Mouse (Mus musculus): ENCODE results near the gene Nectin2. TPM values are rescaled to one million over a fixed set of nuclear protein-coding genes. Genes with fewer than 3 reads are reported as not detected.
"Not testable (repeated sequence)": the region's sequence is repeated elsewhere in the genome, so short reads cannot be mapped to it uniquely, and the experiment has no call there.

The Nectin2 gene
- 52.5 and 60.3 TPM in 2 replicates for polyA plus RNA-seq (2014; fragmentation: Nextera tagmentation; extraction: Ambion mirVana)

DNA sequence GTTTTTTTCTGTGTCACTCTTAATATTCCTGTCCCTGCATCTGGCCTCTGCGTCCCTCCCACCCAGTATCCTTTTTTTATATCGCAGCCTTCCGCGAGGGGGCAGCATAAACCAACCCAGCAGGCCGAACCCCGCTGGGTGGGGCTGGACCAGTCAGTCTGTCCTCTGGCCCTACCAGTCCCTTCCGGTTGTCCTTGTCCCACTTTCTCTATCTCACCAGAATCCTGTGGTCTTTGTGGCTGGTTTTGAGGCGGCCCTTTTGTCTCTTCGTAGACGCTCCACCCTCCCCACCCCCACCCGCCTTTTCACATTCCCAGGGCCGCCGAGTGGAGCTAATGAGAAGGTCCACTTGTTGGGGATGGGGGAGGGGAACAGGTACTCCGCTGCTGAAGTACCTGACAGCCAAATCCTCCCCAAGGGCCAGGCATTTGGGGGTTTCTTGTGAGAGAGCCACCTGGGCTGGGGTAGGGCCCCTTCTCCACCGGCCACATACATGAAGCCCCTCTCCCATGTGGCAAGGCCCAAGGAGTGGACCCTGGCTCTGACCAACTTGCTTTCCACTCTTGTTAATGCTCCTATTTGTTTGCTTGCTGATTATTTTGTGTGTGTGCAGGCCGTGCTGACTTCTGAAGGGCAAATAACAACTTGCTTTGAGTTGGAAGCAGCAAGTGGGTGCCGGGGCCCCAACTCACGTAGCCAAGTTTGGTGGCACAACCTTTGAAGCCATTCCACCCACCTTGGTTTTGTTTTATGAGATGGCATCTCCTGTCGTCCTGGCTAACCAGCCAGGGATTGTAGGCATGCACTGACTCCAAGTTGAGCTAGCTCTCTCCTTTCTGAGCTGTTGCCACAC is at the start of gene Nectin2:
Gene Nectin2, minus strand, starts transcription at position 267 of the 853 bp plus-strand sequence.
- H3K4me1 ChIP-seq (replicated peaks; ENCODE audit: control insufficient read depth, insufficient read depth, low read length), result no peaks in the 10 kb centered on the region; the same call in 1 of the 2 replicates
- ATAC-seq (ENCODE audit: low FRiP score) (peak; percentile 72), DNase-seq (ENCODE audit: low spot score) (peak; percentile 89)
- no peaks in the 10 kb centered on the region for H3K9me3 ChIP-seq (ENCODE audit: control insufficient read depth, low read length)
- no peaks in the 10 kb centered on the region for H3K27me3 ChIP-seq (ENCODE audit: control insufficient read depth, insufficient read depth, low read length)
- H3K4me3 ChIP-seq (ENCODE audit: low read depth, low read length), result peak within 1 kb of the TSS; percentile 68
- H3K9ac ChIP-seq (ENCODE audit: low read depth, low read length), result peak within 1 kb of the TSS; percentile 80
- 14% methylated on average over 19 of the region's 19 CpGs for WGBS
- H3K36me3 ChIP-seq (ENCODE audit: control insufficient read depth, insufficient read depth, low read length), result no peaks in the 10 kb centered on the region
- H3K4me2 ChIP-seq (replicated peaks; ENCODE audit: low read depth, low read length), result peak within 1 kb of the TSS; percentile 74
- no peak within 1 kb of the TSS; the same call in 1 of the 2 replicates for H3K27ac ChIP-seq (ENCODE audit: low read depth, low read length)

DNA sequence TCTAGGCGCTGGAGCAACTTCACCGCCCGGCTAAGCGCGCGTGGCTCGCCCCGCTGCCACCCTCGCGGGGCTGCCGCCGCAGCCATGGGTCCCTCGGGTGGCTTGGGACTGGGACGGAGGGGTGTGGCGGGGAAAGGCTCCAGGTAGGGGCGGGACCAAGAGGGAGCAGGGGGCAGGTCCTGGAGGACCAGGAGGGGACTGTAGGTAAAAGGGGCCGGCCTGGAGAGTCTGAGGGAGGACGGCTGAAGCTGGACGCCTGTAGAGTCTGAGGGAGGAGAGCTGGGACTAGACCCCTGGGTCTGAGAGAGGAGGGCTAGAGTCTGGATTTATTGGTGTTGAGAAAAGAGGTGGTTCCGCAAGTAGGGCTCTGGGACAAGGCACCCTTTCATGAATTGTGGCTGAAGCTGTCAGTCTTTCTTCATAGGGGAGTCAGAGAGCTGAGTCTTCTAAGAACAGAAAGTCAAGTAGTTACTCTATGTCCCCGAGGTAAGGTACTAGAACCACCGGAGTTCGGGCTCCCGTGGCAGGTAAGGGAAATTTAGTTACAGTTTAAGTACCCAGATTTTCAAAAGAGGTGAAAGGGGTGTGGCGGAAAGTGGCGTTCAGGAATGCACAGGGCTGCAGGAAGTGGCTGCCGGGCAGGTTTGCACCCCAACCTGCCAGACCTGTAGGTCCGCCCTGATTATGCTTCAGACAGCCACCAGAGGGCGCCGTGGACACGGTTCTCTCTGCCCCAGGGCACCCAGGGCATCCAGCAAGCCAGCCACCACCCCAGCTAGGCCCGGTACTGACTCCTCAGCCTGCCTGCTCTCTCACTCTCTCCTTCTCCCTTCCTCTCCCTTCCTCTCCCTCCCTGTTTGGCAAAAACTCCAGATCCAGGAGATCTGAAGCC is 46.7 kb upstream of the Nectin2 start, which contains the start of gene Cblc:
Gene Cblc, minus strand, starts transcription at position 113 of the 892 bp plus-strand sequence.
- Histone ChIP-seq H3K4me2 (replicated peaks; ENCODE audit: low read depth, low read length) (no peak within 1 kb of the TSS), H3K4me1 (replicated peaks; ENCODE audit: control insufficient read depth, insufficient read depth, low read length) (no peaks in the 10 kb centered on the region), H3K27ac (ENCODE audit: low read depth, low read length) (no peak within 1 kb of the TSS), H3K4me3 (ENCODE audit: low read depth, low read length) (no peak within 1 kb of the TSS), H3K9me3 (ENCODE audit: control insufficient read depth, low read length) (no peaks in the 10 kb centered on the region), H3K36me3 (ENCODE audit: control insufficient read depth, insufficient read depth, low read length) (no peaks in the 10 kb centered on the region), H3K27me3 (ENCODE audit: control insufficient read depth, insufficient read depth, low read length) (peaks cover 18% of the 10 kb centered on the region), H3K9ac (ENCODE audit: low read depth, low read length) (no peak within 1 kb of the TSS)
- peak; percentile 49; the same call in 1 of the 2 replicates for ATAC-seq (ENCODE audit: low FRiP score)
- WGBS, result 5% methylated on average over 32 of the region's 32 CpGs
- DNase-seq (ENCODE audit: low spot score), result peak; percentile 72

DNA sequence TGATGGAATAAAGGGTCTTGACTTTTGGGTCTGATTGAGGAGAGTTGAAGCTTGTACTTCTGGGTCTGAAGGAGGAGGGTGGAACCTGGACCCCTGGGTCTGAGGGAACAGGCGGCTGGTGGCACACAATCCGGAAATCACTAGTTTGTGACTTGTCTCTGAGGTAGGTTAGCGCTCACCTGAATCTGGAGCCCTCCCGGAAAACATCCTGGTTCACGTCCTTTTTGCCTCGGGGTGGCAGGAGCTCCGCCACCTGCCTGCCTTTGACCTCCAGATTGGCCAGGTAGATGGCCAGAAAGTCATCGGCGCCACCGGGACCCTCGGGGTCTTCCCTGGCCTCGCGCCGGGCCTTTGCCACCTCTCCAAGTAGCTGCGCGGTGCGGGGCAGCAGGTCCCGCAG is 46.0 kb upstream of the Nectin2 start:
- Histone ChIP-seq H3K9ac (ENCODE audit: low read depth, low read length) (no peak overlapping the region), H3K4me2 (replicated peaks; ENCODE audit: low read depth, low read length) (no peak overlapping the region), H3K4me1 (replicated peaks; ENCODE audit: control insufficient read depth, insufficient read depth, low read length) (no peaks in the 10 kb centered on the region), H3K27me3 (ENCODE audit: control insufficient read depth, insufficient read depth, low read length) (peaks cover 18% of the 10 kb centered on the region), H3K4me3 (ENCODE audit: low read depth, low read length) (no peak overlapping the region), H3K36me3 (ENCODE audit: control insufficient read depth, insufficient read depth, low read length) (no peaks in the 10 kb centered on the region), H3K9me3 (ENCODE audit: control insufficient read depth, low read length) (no peaks in the 10 kb centered on the region), H3K27ac (ENCODE audit: low read depth, low read length) (no peak overlapping the region)
- ATAC-seq (ENCODE audit: low FRiP score) (no peak), DNase-seq (ENCODE audit: low spot score) (no peak)
- WGBS, result 6% methylated on average over 18 of the region's 18 CpGs

DNA sequence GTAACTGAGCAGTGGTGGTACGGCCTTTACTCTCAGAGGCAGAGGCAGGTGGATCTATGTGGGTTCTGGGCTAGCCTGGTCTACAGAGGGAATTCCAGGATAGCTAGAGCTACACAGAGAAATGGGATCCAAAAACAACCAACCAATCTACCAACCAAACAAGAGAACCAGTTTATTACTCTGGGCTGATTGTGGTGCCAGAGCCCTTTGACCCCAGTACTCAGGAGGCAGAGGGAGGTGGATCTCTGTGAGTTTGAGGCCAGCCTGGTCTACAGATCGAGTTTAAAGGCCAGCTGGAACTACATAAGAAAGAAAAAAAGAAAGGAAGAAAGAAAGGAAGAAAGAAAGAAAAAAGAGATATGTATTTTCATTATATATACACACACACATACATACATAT is 45.0 kb upstream of the Nectin2 start:
- Histone ChIP-seq H3K27me3 (ENCODE audit: control insufficient read depth, insufficient read depth, low read length) (peaks cover 18% of the 10 kb centered on the region), H3K9me3 (ENCODE audit: control insufficient read depth, low read length) (no peaks in the 10 kb centered on the region), H3K4me1 (replicated peaks; ENCODE audit: control insufficient read depth, insufficient read depth, low read length) (no peaks in the 10 kb centered on the region), H3K4me2 (replicated peaks; ENCODE audit: low read depth, low read length) (no peak overlapping the region), H3K27ac (ENCODE audit: low read depth, low read length) (no peak overlapping the region), H3K4me3 (ENCODE audit: low read depth, low read length) (no peak overlapping the region), H3K36me3 (ENCODE audit: control insufficient read depth, insufficient read depth, low read length) (no peaks in the 10 kb centered on the region), H3K9ac (ENCODE audit: low read depth, low read length) (no peak overlapping the region)
- no peak for DNase-seq (ENCODE audit: low spot score)
- 65% methylated on average over 2 of the region's 2 CpGs for WGBS
- no peak for ATAC-seq (ENCODE audit: low FRiP score)

DNA sequence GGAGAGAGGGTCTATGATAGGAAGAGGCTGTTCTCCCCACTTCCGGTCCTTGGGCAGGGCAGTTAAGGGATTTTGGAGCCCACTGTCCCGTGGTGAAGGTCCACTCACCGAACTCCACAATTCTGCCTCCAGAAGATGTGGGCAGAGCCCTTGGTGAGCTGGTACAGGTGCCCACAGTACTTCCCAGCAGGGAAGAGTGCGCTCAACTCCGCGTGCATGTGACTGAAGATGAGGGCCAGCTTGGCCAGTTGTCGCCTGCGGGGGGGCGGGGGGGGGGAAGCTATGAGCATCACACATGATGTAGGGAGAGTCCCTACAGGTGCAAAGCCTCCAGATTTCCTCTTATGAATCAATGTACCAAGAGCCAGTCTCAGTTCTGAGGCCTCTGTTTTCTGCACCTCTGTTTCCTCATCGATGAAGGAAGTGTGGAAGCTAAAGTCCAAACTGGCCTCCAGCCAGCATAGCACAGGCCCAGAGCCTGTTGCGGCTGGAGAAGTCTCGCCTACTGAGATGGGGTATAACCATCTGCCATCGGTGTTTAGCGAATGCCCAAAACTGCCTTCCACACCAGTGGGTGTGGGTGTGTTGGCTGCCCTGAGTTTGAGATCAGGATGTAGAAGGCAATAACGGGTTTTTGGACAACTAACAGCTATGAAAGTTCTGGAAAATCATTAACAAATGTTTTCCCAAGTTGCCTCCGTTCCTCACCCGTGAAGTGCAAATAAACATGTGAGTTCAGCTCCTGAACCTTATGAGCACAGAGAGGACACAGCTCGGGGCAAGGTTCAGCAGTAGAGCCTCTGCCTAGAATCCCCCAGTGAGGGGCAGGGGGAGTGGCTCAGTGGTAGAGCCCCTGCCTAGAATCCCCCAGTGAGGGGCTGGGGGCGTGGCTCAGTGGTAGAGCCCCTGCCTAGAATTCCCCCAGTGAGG is 42.7 kb upstream of the Nectin2 start:
- Histone ChIP-seq H3K4me2 (replicated peaks; ENCODE audit: low read depth, low read length) (no peak overlapping the region), H3K4me3 (ENCODE audit: low read depth, low read length) (no peak overlapping the region), H3K9ac (ENCODE audit: low read depth, low read length) (no peak overlapping the region), H3K27me3 (ENCODE audit: control insufficient read depth, insufficient read depth, low read length) (peaks cover 18% of the 10 kb centered on the region), H3K4me1 (replicated peaks; ENCODE audit: control insufficient read depth, insufficient read depth, low read length) (no peaks in the 10 kb centered on the region), H3K9me3 (ENCODE audit: control insufficient read depth, low read length) (no peaks in the 10 kb centered on the region), H3K36me3 (ENCODE audit: control insufficient read depth, insufficient read depth, low read length) (no peaks in the 10 kb centered on the region), H3K27ac (ENCODE audit: low read depth, low read length) (no peak overlapping the region)
- DNase-seq (ENCODE audit: low spot score), result no peak
- ATAC-seq (ENCODE audit: low FRiP score), result no peak
- WGBS, result 90% methylated on average over 19 of the region's 19 CpGs

DNA sequence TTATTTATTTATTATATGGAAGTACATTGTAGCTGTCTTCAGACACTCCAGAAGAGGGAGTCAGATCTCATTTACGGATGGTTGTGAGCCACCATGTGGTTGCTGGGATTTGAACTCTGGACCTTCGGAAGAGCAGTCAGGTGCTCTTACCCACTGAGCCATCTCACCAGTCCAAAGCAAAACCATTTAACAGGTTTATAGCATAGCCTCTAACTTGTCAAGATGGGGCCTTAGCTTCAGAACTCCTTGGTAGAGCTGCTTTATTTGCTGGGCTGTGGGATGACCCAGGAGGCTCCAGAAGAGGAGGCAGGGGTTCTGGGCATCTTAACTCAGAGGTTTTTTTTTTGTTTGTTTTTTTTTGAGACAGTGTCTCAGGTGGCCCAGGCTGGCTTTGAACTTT is 41.2 kb upstream of the Nectin2 start:
- not testable (repeated sequence) for ATAC-seq (ENCODE audit: low FRiP score); H3K4me1 ChIP-seq (replicated peaks; ENCODE audit: control insufficient read depth, insufficient read depth, low read length)
- 90% methylated on average over 2 of the region's 2 CpGs for WGBS

DNA sequence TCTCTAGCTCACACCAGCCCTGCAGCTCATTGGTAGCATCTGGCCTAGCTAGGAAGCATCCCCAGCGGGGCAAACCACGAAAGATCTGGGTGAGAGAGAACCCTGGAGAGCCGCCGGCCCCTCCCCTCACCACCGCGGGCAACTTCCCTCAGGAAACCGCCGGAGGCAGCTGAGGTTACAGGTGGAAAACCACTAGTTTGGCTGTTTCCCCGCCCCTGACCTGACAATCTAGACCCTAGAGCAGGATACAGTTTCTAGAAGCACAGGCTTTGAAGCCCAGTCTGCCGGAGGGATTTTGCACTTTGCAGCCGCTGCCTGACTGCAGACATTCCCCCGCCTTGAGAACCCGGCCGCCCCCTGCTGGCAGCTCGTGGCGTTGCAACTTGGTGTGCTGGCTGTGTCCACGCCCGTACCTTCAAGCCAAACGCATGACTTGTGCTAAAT is 39.6 kb upstream of the Nectin2 start:
- peak; percentile 69; the same call in 1 of the 2 replicates for ATAC-seq (ENCODE audit: low FRiP score)
- under 1% methylated on average over 19 of the region's 19 CpGs for WGBS

More for the DNA sequence above, 41.2 kb upstream of the Nectin2 start:
- H3K4me3 ChIP-seq (ENCODE audit: low read depth, low read length); H3K4me2 ChIP-seq (replicated peaks; ENCODE audit: low read depth, low read length); H3K9me3 ChIP-seq (ENCODE audit: control insufficient read depth, low read length); H3K36me3 ChIP-seq (ENCODE audit: control insufficient read depth, insufficient read depth, low read length); DNase-seq (ENCODE audit: low spot score); H3K9ac ChIP-seq (ENCODE audit: low read depth, low read length); H3K27ac ChIP-seq (ENCODE audit: low read depth, low read length): not testable (repeated sequence)
- H3K27me3 ChIP-seq (ENCODE audit: control insufficient read depth, insufficient read depth, low read length), result peaks cover 10% of the 10 kb centered on the region

More for the DNA sequence above, 39.6 kb upstream of the Nectin2 start:
- DNase-seq (ENCODE audit: low spot score), result peak; percentile 94
- no peaks in the 10 kb centered on the region for H3K27me3 ChIP-seq (ENCODE audit: control insufficient read depth, insufficient read depth, low read length)
- H3K27ac ChIP-seq (ENCODE audit: low read depth, low read length), result no peak overlapping the region
- peak overlapping the region; percentile 16 for H3K4me3 ChIP-seq (ENCODE audit: low read depth, low read length)
- H3K9ac ChIP-seq (ENCODE audit: low read depth, low read length), result 0 out of 2 replicates have a peak overlapping the region, but pooled peaks have one; percentile 19
- H3K4me2 ChIP-seq (replicated peaks; ENCODE audit: low read depth, low read length), result peak overlapping the region; percentile 59
- H3K9me3 ChIP-seq (ENCODE audit: control insufficient read depth, low read length), result no peaks in the 10 kb centered on the region
- H3K4me1 ChIP-seq (replicated peaks; ENCODE audit: control insufficient read depth, insufficient read depth, low read length), result no peaks in the 10 kb centered on the region
- no peaks in the 10 kb centered on the region for H3K36me3 ChIP-seq (ENCODE audit: control insufficient read depth, insufficient read depth, low read length)

Data from hindbrain, embryonic 11.5 days (tissue).